Mouse (Mus musculus) spleen, adult 18-20 months (tissue): ENCODE data around the gene St8sia1.

Experiments
- DNase-seq, 2 experiments: peaks; one replicate each; pipeline ENCODE4 v3.0.0; 2022; ENCODE audit warnings: mixed read lengths in 2 of 2

Gene St8sia1

DNA sequence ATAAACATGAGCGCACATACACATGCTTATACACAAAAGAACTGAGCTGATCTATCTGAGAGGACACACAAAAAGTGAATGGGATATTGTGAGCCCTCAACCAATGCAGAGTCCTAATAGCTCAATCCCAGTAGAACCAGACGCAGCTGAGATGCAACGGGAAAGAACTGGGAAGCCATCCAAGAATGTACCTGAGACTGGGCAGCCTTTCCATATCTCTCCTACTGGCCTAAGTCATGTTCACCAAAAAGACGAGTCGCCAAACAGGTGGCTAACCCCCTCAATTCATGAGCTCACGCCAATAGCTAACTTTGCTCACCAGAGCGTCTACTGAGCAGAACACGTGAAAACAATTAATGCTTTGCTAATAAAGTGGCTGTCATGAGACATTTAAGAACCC is 20.8 kb downstream of the St8sia1 start:
- no peak for DNase-seq

DNA sequence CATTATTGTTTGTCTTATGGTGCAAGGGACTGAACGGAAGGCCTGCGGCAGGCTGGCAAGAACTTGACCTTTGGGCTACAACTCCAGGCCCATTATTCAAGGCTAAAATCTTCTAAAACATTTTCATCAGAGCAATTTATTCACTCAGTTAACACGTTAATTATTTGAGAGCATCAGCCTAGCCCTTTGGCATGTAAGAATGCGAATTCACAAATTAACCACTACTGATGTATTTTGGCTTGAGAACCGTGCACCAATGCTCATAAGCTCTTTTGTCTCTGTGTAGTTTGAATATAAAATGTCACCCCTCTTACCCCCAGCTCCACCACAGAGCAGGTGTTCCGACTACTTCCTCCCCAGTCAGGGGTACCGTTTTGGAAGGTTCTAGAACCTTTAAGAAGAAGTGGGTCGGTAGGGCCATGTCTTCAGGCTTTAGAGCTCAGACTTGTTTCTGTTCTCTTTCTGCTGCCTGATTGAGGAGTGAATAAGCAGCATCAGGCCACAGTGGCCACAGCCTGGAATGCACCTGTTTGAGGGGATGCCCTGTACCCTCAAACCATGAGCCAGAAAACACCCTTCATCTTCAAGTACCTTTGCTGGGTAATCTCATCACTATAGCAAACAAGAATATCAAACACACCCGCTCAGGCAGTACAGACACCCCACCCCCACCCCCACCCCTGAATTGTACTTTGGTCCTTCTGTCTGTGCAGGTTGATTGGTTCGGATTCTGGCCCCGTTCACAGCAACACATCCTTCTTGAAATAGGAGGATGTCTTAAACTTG is 22.5 kb downstream of the St8sia1 start:
- DNase-seq: no peak

DNA sequence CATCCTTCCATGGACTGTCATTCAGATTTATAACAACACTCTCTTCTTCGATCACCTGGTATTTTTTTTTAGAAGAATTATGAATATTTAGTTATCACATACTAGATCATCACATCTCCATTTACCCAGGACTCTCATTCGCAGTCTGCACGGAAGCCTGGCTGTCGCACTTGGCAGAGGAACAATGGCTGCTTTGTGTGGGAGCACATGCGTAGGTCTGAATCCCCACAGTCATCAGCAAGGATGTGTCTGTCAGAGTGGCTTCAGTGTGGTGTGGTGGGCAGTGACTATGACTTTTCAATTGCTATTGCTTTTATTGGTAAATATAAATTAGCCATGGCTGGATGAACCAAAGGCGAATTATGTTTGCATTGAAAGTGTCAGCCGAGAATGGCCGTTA is 23.2 kb downstream of the St8sia1 start:
- no peak for DNase-seq

DNA sequence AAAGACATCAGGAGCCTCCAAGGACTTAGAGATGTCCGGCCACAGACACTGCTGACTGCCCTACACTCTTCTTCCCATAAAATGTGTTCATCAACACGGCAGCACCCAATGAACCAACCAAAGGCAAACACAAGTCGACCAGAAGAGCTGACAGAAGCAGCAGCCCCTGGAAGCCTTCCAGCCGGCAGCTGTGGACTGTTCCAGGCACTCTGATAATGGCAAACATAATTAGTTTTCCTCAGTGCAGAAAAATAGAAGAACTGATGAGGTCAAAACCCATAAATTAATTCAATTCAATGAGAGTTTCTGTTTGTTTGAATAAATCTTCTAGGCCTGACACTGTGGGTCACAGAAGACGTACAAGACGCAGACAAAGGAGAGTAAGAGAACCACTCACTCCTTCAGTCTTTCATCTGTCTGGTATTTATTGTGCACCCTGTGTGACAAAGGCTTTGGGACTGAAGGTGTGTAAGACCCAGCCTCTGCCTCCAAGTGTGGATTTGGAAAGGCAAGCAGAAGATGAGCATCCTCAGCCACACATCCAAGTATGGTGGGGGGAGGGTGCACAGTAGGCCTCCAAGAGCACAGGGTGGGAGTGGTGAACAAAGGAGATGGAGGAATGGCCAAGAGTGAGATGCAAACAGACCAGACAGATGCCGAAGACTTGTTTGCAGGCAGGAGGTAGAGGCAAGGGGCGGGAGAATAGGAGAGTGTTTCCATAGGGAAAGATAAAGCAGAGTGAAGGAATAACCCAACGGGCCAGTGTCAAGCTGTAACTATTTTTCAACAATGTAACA is 25.5 kb downstream of the St8sia1 start:
- DNase-seq: no peak

DNA sequence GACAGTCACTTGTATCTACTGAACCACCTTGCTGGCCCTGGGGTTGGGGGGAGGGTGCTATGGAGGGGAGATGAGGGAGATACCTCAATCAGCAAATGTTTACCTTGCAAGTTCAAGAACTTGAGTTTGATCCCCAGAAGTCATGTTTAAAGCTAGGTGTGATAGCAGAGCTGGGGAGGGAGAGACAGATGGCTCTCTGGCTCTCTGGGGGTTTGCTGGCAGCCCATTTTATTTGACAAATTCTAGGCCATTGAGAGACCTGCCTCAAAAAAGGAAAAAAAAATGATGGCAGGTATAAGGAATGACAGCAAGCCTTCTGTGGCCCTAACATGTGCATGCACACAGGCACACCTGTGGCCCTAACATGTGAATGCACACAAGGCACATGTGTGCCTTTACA is 26.2 kb downstream of the St8sia1 start:
- no peak for DNase-seq

DNA sequence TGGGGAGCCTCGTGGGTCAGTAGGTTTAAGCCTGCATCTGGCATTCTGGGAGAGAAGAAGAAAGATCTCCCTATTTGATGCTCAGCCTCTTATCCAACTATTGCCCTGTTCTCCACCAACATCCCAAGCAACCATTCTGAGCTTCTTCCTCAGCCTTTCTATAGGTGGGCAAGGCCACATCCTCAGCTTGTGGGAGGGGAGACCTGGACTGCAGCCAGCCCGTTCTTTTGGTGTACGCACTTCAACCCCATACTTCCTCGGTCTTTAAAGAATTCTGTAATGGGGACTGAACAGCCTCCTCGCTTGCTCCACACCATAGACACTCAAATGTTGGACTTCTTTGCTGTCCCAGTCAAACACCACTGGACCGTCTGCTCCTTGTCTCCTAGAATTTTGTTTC is 31.7 kb downstream of the St8sia1 start:
- no peak for DNase-seq

DNA sequence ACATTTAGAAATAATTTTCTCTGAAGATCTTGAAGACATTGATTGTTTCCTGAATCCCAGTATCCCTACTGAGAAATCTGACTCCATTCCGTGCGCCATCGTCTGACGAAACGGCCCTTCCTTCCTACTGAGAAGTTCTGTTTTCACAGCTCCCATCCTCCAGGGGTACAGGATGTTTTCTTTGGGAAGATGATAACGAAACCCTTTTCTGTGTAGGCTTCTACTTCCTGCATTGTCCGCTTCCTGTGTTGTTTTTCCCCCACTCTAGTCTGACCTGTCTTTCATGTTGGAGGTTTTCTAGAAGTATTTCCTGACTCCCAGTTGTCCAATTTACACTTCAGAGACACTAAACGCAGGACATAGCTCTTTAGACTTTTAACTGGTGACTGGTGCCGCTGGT is 32.1 kb downstream of the St8sia1 start:
- no peak for DNase-seq

DNA sequence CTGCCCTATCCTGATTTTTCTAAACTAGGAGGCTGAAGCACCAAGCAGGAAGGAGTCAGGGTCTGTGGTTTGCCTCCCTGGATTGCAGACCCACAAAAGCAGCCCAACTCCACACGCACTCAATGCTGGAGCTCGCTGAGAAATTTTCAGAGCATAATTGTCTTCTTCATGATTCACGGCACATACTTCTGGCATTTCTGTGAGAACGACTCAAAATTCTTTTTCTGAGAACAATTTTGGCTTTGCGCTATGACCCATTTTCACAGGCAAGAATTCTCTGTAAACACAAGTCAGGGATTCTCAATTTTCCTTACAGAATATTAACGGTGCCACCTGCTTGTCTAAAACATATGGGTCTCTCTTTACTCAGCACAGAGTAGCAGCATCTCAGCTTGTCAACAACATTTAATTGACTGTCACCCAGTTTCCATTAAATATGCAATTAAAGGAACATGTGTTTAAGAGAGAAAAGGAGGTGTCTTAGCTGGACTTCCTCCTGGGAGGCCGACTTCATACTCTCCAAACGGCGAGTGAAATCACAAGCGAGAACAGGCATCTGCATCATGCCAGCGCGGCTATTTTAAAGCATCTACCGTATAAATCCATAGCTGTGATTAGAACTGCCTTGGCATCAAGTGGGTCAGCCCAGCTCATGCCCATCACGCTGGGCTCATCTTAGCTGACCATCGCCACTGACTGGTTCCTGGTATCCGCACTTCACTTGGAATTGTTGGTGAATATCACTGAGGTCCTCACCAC is 35.5 kb downstream of the St8sia1 start:
- DNase-seq: no peak

DNA sequence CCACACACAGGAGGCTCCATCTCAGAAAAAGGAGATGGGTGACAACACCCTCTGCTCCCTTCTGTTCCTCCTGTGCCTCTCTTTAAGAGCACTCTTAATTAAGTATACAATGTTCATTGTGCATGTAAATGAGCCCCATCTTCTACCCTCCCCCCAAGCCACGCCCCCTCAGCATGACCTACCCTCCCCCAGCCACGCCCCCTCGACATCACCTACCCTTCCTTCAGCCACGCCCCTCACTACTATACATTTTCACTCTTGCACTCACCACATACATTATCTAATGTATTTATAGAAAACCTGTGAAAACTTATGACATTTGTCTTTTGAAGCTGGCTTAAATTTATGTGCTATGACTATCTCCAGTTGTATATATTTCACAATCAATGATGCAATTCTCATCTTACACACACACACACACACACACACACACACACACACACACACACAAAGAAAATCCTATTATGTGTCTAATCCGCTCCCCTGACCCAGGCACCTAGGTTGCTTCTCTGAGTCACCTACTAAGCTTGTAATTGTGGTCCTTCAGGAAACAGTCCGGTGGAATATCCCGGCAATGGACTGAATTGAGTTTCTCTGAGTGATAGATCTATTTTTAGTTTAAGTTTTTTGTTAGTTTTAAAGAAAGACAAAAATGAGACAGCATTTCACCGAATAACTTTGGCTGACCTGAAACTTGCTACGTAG is 37.2 kb downstream of the St8sia1 start:
- no peak for DNase-seq

DNA sequence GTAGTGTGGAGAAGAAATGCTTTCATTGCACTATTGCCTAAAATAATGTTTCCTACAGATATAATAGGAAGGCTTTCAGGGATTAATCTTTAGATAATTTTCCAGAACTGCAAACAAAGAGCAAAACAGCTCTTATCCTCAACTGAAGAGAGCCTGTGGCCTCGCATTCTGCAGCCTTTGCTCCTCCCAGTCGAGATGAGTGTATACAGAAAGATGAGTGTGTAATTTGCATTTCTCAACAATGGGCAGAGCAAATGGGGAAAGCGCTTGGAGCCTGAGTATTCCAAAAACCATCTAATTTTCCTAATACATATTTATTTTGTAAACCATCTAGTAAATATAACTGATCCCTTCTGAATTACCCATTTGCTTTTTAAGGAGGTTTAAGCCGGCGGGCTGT is 38.3 kb downstream of the St8sia1 start:
- DNase-seq: no peak

DNA sequence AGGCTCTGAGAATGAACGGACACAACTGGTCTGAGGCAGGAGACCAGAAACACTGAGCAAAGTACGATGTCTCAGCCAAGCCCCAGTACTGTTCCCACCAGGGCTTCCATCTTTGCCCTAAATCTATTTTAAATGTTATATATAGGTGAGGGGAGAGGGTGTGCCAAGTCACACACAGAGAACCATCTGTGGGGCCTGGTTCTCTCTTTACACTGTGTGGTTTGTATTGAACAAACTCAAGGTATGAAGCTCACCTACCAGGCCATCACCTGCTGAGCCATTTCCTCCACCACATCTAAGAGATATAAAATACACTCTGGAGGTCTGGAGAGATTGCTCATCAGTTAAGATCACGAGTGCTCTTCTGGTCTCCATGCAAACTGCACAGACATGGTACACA is 38.9 kb downstream of the St8sia1 start:
- no peak for DNase-seq

DNA sequence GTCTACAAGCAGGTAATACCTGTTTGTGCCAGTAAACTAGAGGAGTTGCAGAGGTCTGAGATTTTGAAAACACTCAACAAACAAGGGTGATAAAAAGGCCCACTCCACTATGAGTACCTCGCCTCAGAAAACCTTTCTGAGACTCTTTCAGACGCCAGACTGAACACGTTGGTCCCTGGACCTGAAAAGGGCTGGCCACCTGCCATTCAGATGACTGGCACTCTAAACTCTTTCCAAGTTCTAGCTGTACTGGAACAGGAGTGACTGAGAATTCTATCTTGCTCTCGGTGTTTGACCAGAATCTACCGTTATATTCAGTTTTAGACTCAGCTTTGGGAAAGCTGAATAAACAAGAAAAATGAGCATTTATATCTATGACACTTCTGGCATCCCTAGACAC is 43.4 kb downstream of the St8sia1 start:
- no peak for DNase-seq

DNA sequence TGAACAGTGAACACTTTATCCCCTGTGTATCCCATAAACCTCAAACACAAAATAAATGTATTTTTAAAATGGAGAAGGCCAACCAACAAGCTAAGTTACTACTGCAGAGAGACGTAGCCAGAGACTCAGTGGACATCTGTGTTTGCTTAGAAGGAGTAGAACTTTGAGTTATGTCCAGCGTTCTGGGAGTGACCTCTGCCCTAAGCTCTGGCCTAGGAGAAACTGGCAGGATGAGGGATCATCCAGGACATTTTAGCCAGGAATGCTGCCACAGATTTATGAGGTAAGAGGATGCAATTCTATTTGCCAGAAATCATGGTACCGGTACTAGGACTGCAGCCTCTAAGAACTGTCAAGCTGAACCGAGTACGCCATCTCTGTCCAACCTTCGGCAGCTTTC is 45.6 kb downstream of the St8sia1 start:
- no peak for DNase-seq

DNA sequence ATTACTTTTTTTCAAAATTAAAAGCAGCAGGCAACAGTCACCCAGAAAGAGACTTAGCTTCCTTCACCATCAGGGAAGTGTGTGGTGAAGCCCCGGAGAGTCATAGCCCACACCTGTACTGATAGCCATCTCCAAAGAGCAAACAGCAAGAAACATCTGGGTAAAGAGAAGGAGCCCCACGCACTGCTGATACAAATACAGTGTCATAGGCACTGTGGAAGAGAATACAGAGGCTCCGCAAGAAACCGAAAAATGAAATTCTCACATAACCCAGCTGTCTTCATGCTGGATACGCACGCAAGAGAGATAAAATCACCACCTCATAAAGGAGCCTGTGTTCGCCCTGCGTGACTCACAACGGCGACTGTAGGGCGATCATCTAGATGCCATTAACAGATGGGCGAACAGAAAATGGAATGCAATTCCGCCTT is 46.8 kb downstream of the St8sia1 start:
- no peak for DNase-seq

DNA sequence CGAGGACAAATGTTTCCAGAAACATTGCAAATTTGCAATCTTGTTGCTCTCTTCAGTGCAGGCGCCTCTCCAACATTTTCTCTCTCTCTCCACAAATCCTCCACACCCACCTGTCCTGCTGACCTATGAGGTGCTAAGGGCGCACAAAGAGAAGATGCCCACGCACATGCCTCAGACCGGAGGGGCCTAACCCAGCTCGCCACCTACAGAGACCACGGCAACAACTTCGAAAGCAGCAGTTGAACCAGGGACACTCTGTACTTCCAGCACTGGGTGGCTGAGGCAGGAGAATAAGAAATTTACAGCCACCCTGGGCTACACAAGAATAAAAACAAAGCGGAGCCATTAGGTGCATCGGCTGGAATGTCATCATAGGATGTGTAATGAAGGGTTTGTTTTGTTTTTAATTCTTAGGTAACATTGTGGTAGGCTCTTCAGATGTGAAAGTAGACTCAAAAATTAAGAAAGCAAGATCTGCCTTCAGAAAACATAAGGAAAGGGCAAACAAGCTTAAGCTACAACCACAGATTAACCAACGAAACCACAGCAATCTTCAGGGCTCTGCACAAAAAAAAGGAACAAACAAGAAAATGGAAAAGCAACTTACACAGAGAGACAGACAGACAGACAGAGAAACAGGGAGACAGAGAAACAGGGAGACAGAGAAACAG is 47.8 kb downstream of the St8sia1 start:
- no peak for DNase-seq

DNA sequence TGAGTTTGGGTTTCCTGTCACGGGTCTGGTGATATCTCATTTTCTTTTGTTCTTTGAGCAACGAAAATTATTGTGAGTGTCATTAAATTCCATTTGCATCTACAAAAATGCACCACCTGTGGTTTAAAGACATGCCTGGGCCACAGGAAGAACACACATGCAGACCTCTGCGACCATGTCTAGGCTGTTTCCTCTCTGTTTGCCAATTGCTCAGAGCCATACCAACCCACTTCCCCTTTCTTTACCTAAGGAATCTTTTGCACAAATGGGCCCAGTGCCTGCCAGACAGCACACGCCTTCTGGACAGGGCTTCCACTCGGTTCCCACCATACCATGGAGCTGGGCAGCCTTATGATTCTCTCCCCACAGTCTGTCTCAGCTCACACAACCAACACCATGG is 48.8 kb downstream of the St8sia1 start:
- no peak for DNase-seq

DNA sequence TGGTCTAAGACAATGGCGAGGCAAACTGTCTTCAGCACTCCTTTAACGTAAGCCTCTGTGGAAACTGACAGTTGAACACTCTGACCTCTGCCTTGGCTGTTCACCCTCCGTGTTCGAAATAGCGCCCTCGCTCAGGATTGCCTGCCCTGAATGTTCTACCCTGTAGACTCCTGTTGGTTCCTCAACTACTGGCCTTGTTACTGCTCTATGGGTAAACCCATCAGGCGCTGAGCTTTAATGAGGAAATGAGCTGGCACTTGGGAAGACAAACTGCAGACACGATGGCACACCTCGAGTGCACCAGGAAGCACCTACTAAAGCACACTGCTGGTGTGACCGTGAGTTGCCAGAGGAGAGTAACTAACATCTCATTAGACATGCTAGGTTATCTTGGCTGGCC is 49.6 kb downstream of the St8sia1 start:
- no peak for DNase-seq

DNA sequence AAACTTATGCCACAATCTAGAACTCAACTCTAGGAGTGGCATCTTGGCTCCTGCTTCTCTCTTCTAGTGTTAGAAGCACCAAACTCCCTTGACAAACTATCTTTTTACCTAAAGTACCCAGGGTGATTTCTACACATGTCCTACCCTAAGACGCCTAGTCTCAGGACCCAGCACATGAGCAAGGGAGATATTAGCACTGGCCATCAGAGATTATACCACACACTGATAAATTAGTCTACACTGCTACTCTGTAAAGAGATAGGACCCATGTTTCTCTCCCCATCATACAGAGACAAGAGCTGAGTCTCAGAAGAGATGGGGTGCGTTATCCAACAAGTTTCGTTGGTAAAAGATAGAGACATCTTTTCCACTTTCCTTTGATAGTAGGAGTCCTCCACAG is 53.0 kb downstream of the St8sia1 start:
- no peak for DNase-seq

DNA sequence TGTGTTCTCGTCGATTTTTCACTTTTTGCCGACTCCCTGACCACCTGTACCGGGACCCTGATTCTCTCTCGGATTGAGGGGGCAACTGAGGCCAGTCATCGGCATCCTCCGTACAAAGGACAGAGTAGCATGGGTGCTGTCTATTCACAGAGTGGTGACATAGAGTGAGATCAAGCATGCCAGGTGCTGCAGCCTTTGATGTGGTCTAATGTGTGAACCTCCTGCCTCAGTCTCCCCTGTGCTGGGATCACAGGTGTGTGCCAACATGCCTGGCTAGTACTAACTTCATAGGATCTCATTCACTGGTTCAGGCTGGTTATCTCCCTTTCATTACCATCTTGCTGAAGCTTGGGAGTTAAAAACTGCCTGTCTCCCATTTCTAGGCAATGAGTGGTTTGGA is 53.5 kb downstream of the St8sia1 start:
- DNase-seq: no peak

DNA sequence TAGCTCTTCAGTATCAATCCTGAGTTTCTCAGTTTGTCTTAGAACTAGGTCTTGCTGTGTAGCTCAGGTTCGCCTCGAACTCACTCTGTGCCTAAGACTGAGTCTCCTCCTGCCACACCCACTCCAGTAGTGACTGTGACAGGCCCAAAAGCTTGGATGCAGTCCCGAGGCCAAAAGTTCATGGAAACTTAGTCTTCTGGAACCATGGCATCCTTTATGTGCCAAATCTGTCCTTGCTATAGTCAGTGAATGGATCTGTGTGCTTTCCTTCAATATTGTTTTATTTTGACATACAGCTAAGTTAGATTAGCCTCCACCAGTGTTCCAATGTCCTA is 54.5 kb downstream of the St8sia1 start:
- no peak for DNase-seq

DNA sequence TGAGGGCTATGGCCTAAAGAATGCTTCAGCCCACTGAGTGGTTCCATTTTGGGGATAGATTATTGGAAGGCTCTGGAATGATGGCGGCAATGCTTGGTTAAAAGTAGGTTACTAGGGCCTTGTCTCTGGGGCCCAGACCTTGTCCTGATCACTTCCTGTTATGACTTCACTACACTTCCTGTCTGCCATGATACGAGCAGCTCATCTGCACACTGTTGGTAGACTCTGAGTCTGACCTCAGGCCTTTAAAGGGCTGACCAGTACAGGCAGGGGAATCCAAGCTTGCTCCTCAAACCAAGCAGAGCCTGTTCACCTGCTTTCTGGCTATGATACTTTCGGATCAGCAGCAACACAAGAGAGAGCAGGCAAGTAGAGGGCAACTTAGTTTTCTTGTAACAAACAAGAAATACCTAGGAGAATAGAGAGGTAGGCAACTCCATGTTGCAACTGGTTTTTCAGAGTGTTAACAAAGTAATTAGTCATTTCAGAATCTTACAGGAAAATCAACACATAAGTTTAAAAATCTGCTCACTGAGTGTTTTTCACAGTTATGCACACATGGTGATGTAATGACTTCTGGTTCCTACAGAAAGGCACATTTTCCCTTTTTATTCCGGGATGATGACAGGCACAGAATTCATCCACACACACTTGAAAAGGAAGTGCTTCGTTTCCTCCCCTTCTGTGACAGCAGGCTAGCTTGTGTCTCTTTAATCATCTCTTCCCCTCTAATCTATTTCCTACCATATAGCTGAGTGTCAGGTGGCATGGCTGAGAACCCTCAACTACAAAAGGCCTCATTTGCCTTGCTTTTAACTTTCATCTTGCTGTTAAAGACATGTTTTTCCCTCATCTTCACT is 55.1 kb downstream of the St8sia1 start:
- no peak for DNase-seq

DNA sequence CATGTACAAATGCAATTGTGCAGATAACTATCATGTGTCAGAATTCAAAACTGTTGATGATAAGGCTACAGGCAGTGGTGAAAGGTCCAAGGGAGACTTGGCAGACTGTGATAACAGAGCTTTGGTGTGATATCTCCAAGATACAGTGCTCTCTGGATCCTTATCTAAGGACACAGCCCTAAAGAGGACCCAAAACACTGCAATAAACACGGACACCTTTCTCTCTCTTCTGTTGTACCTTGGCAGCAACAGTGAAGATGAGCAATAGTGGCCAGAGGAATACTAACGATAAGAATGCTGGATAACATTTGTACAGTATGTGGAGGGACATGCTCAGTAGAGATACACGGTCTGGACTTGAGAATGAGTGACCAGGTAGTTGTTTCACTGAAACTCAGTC is 55.8 kb downstream of the St8sia1 start:
- no peak for DNase-seq
